ENCODE assay signal across 9 mouse cellular contexts in the genomic region with DNA sequence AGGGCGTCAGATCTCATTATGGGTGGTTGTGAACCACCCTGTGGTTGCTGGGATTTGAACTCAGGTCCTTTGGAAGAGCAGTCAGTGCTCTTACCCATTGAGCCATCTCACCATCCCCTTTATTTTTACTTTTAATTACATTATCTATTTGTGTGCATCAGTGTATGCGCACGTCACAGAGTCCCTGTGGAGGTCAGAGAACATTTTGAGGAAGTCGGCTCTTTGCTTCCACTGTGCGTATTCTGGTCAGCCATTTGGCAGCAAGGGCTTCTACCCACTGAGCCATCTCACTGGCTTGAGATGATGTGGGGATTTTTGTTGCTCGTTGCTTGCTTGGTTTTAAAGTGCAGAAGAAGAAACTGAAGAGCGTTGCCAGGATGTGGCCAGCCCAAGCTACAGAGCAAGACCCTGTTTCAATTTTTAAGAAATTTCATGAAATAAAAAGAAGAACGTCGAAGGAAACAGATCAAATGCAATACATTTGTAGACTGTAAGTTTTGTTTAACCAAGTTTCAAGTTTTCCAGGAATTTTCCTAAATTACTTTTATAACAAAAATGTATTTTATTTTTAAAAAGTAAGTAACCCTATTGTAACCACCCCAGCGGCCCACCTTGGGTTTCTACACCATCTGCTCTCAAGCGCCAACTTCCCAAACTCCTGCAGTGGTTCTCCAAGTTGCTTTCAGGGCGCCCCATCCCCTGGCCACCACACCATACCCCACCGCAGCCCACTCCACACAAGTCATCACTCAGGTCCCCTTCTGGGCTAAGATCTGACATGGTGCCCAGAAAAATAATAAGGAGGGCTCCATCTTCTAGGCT. TPM values are rescaled to one million over a fixed set of nuclear protein-coding genes. Genes with fewer than 3 reads are reported as not detected.
DNase-seq lines count a peak whose midpoint lies in the region; ATAC-seq and TF ChIP-seq lines count a peak whose summit lies in the region.
"Had no signal": no experiment of that assay in that cellular context is flagged by ENCODE, and none has a peak within 500 bp of the region (broad histone marks: within the 10 kb centered on the region; RNA-seq: fewer than 3 reads in every experiment).

No protein-coding gene starts in this region.

- no peaks in the 10 kb centered on the region; the same call in 1 of the 2 replicates for H3K4me1 ChIP-seq in lung, embryonic 16.5 days (replicated peaks; ENCODE audit: control insufficient read depth, insufficient read depth, low read length)
- no peaks in the 10 kb centered on the region for H3K4me1 ChIP-seq in forebrain, postnatal 0 days (ENCODE audit: insufficient read depth)
- H3K4me1 ChIP-seq in liver, postnatal 0 days (ENCODE audit: insufficient read depth), result peaks cover 3% of the 10 kb centered on the region
- H3K4me1 ChIP-seq in stomach, postnatal 0 days (replicated peaks; ENCODE audit: control insufficient read depth, insufficient read depth), result no peaks in the 10 kb centered on the region

- no peak for TF ChIP-seq EP300 in liver, postnatal 0 days (IDR thresholded peaks at IDR 0.05; ENCODE audit: low read depth)
- no peak for TF ChIP-seq EP300 in stomach, postnatal 0 days (optimal IDR thresholded peaks at IDR 0.05)

- H3K4me2 ChIP-seq in lung, embryonic 16.5 days (ENCODE audit: low read depth, low read length), result peak overlapping the region; percentile 57
- peak overlapping the region; percentile 41 for H3K4me2 ChIP-seq in forebrain, postnatal 0 days (ENCODE audit: low read depth)
- peak overlapping the region; percentile 57 for H3K4me2 ChIP-seq in liver, postnatal 0 days (ENCODE audit: low read depth, low read length)
- H3K4me2 ChIP-seq in stomach, postnatal 0 days (replicated peaks; ENCODE audit: low read depth), result peak overlapping the region; percentile 44

- H3K36me3 ChIP-seq in lung, embryonic 16.5 days (ENCODE audit: control insufficient read depth, insufficient read depth, low read length), result no peaks in the 10 kb centered on the region
- no peaks in the 10 kb centered on the region for H3K36me3 ChIP-seq in forebrain, postnatal 0 days (ENCODE audit: insufficient read depth)
- H3K36me3 ChIP-seq in liver, postnatal 0 days (replicated peaks; ENCODE audit: insufficient read depth, low read length), result no peaks in the 10 kb centered on the region
- H3K36me3 ChIP-seq in stomach, postnatal 0 days (ENCODE audit: control insufficient read depth, insufficient read depth, low read length), result no peaks in the 10 kb centered on the region

- no peak for TF ChIP-seq CTCF in forebrain, postnatal 0 days (IDR thresholded peaks at IDR 0.05; ENCODE audit: low read depth)
- 0 out of 2 replicates have a peak, but pooled peaks have one; percentile 6 for TF ChIP-seq CTCF in liver, postnatal 0 days (IDR thresholded peaks at IDR 0.05; ENCODE audit: low read depth)
- TF ChIP-seq CTCF in stomach, postnatal 0 days (IDR thresholded peaks at IDR 0.05; ENCODE audit: low read depth), result no peak

- H3K9me3 ChIP-seq in lung, embryonic 16.5 days (ENCODE audit: control insufficient read depth, low read length), result no peaks in the 10 kb centered on the region
- H3K9me3 ChIP-seq in forebrain, postnatal 0 days (ENCODE audit: low read length), result no peaks in the 10 kb centered on the region
- no peaks in the 10 kb centered on the region for H3K9me3 ChIP-seq in liver, postnatal 0 days (ENCODE audit: low read length)
- no peaks in the 10 kb centered on the region for H3K9me3 ChIP-seq in stomach, postnatal 0 days (ENCODE audit: control insufficient read depth, low read length)

- ATAC-seq in lung, embryonic 16.5 days (ENCODE audit: low read depth), result peak; percentile 34; the same call in 1 of the 2 replicates
- ATAC-seq in forebrain, postnatal 0 days, result no peak
- no peak for ATAC-seq in liver, postnatal 0 days
- ATAC-seq in stomach, postnatal 0 days (ENCODE audit: low FRiP score, low TSS enrichment), result no peak

- intact Hi-C loops in gastrocnemius, postnatal 36 days (cut with DNase I), result loop anchor here (1.0 to 5.0 kb wide), 3 partner anchors 36 to 146 kb away; no protein-coding TSS in a partner anchor

- 0 out of 2 replicates have a peak overlapping the region, but pooled peaks have one; percentile 44 for H3K9ac ChIP-seq in lung, embryonic 16.5 days (ENCODE audit: low read length)
- H3K9ac ChIP-seq in forebrain, postnatal 0 days, result no peak overlapping the region
- peak overlapping the region; percentile 13; the same call in 1 of the 2 replicates for H3K9ac ChIP-seq in liver, postnatal 0 days (replicated peaks)
- H3K9ac ChIP-seq in stomach, postnatal 0 days (ENCODE audit: low read length), result no peak overlapping the region

- H3K4me3 ChIP-seq in lung, embryonic 16.5 days (ENCODE audit: low read length), result peak overlapping the region; percentile 30
- H3K4me3 ChIP-seq in forebrain, postnatal 0 days (ENCODE audit: low read depth, low read length), result no peak overlapping the region
- H3K4me3 ChIP-seq in liver, postnatal 0 days (ENCODE audit: low read depth, low read length), result no peak overlapping the region
- 0 out of 2 replicates have a peak overlapping the region, but pooled peaks have one; percentile 23 for H3K4me3 ChIP-seq in stomach, postnatal 0 days (ENCODE audit: low read depth, low read length)

- H3K27me3 ChIP-seq in lung, embryonic 16.5 days (ENCODE audit: control insufficient read depth, insufficient read depth, low read depth, low read length), result peaks cover 5% of the 10 kb centered on the region
- H3K27me3 ChIP-seq in forebrain, postnatal 0 days (ENCODE audit: insufficient read depth, low read length), result no peaks in the 10 kb centered on the region; the same call in 1 of the 2 replicates
- peaks cover 15% of the 10 kb centered on the region; the same call in 1 of the 2 replicates for H3K27me3 ChIP-seq in liver, postnatal 0 days (ENCODE audit: insufficient read depth, low read length)
- H3K27me3 ChIP-seq in stomach, postnatal 0 days (ENCODE audit: control insufficient read depth, insufficient read depth, low read length), result no peaks in the 10 kb centered on the region

- WGBS in lung, embryonic 16.5 days, result 35% methylated on average over 13 of the region's 13 CpGs
- WGBS in forebrain, postnatal 0 days, result 48% methylated on average over 13 of the region's 13 CpGs
- 36% methylated on average over 13 of the region's 13 CpGs for WGBS in liver, postnatal 0 days (ENCODE audit: insufficient replicate concordance)
- WGBS in stomach, postnatal 0 days, result 44% methylated on average over 13 of the region's 13 CpGs

- H3K27ac ChIP-seq in lung, embryonic 16.5 days (ENCODE audit: low read length), result no peak overlapping the region
- no peak overlapping the region for H3K27ac ChIP-seq in forebrain, postnatal 0 days (ENCODE audit: low read depth, low read length)
- no peak overlapping the region for H3K27ac ChIP-seq in liver, postnatal 0 days (ENCODE audit: low read depth)
- H3K27ac ChIP-seq in stomach, postnatal 0 days (replicated peaks), result no peak overlapping the region

- DNase-seq in lung, postnatal 10 days, result no peak
- DNase-seq in forebrain, postnatal 0 days, result no peak
- DNase-seq in liver, postnatal 0 days, result no peak
- no peak for DNase-seq in stomach, postnatal 0 days (ENCODE audit: low spot score)
- DNase-seq in testis, postnatal 14 days (ENCODE audit: low spot score), result no peak
- DNase-seq in cerebellum, adult 8-10 months, result no peak
- DNase-seq in gastrocnemius, postnatal 36 days, result no peak

RNA-seq across cellular contexts. Expression of a gene that starts 7.5 kb away (rescaled TPM):
- polyA plus RNA-seq in lung, embryonic 16.5 days (2015; fragmentation: Nextera tagmentation; extraction: Ambion mirVana), result 0.73 and 1.5 TPM in 2 replicates
- total RNA-seq in forebrain, postnatal 0 days (2014; rRNA removed), result 0.14 and 0.15 TPM in 2 replicates
- 0.28 and 0.35 TPM in 2 replicates for polyA plus RNA-seq in forebrain, postnatal 0 days (2015; fragmentation: Nextera tagmentation; extraction: Ambion mirVana)
- polyA plus RNA-seq in liver, postnatal 0 days (2015; fragmentation: Nextera tagmentation; extraction: Ambion mirVana), result 18.5 and 25.1 TPM in 2 replicates
- polyA plus RNA-seq in stomach, postnatal 0 days (2015; fragmentation: Nextera tagmentation; extraction: Ambion mirVana), result 0.07 TPM in 1 of 2 replicates, not detected in the other
- not detected for total RNA-seq in gastrocnemius, postnatal 36 days (2021)

RNA-seq across cellular contexts. Expression of a gene that starts 18.4 kb away (rescaled TPM):
- polyA plus RNA-seq in lung, embryonic 16.5 days (2015; fragmentation: Nextera tagmentation; extraction: Ambion mirVana), result 33.3 and 34.8 TPM in 2 replicates
- total RNA-seq in forebrain, postnatal 0 days (2014; rRNA removed), result 42.1 and 44.4 TPM in 2 replicates
- 34.1 and 38.2 TPM in 2 replicates for polyA plus RNA-seq in forebrain, postnatal 0 days (2015; fragmentation: Nextera tagmentation; extraction: Ambion mirVana)
- polyA plus RNA-seq in liver, postnatal 0 days (2015; fragmentation: Nextera tagmentation; extraction: Ambion mirVana), result 5.8 and 6.4 TPM in 2 replicates
- polyA plus RNA-seq in stomach, postnatal 0 days (2015; fragmentation: Nextera tagmentation; extraction: Ambion mirVana), result 13.8 and 14.5 TPM in 2 replicates
- total RNA-seq in gastrocnemius, postnatal 36 days (2021), result 10 to 100 TPM; 10.1 to 11.4 TPM

RNA-seq across cellular contexts. Expression of a gene that starts 30.2 kb away (rescaled TPM):
- not detected in 2 replicates for polyA plus RNA-seq in lung, embryonic 16.5 days (2015; fragmentation: Nextera tagmentation; extraction: Ambion mirVana)
- not detected in 2 replicates for total RNA-seq in forebrain, postnatal 0 days (2014; rRNA removed)
- polyA plus RNA-seq in forebrain, postnatal 0 days (2015; fragmentation: Nextera tagmentation; extraction: Ambion mirVana), result not detected in 2 replicates
- polyA plus RNA-seq in liver, postnatal 0 days (2015; fragmentation: Nextera tagmentation; extraction: Ambion mirVana), result 1.8 TPM in 1 of 2 replicates, not detected in the other
- polyA plus RNA-seq in stomach, postnatal 0 days (2015; fragmentation: Nextera tagmentation; extraction: Ambion mirVana), result 63.0 and 64.3 TPM in 2 replicates
- not detected for total RNA-seq in gastrocnemius, postnatal 36 days (2021)
- total RNA-seq: adrenal gland, adult 2 months had no signal
- polyA plus RNA-seq: adrenal gland, adult 2 months had no signal

RNA-seq across cellular contexts. Expression of a gene that starts 36.7 kb away (rescaled TPM):
- not detected in 2 replicates for polyA plus RNA-seq in lung, embryonic 16.5 days (2015; fragmentation: Nextera tagmentation; extraction: Ambion mirVana)
- total RNA-seq in forebrain, postnatal 0 days (2014; rRNA removed), result not detected in 2 replicates
- not detected in 2 replicates for polyA plus RNA-seq in forebrain, postnatal 0 days (2015; fragmentation: Nextera tagmentation; extraction: Ambion mirVana)
- polyA plus RNA-seq in liver, postnatal 0 days (2015; fragmentation: Nextera tagmentation; extraction: Ambion mirVana), result 0.72 TPM in 1 of 2 replicates, not detected in the other
- polyA plus RNA-seq in stomach, postnatal 0 days (2015; fragmentation: Nextera tagmentation; extraction: Ambion mirVana), result 3.3 and 5.4 TPM in 2 replicates
- not detected for total RNA-seq in gastrocnemius, postnatal 36 days (2021)
- total RNA-seq: adrenal gland, adult 2 months had no signal
- polyA plus RNA-seq: adrenal gland, adult 2 months had no signal

RNA-seq across cellular contexts. Expression of a gene that starts 47.3 kb away (rescaled TPM):
- polyA plus RNA-seq in lung, embryonic 16.5 days (2015; fragmentation: Nextera tagmentation; extraction: Ambion mirVana), result 108 and 130 TPM in 2 replicates
- total RNA-seq in forebrain, postnatal 0 days (2014; rRNA removed), result 76.7 and 86.4 TPM in 2 replicates
- polyA plus RNA-seq in forebrain, postnatal 0 days (2015; fragmentation: Nextera tagmentation; extraction: Ambion mirVana), result 145 and 154 TPM in 2 replicates
- 52.2 and 55.0 TPM in 2 replicates for polyA plus RNA-seq in liver, postnatal 0 days (2015; fragmentation: Nextera tagmentation; extraction: Ambion mirVana)
- 70.0 and 99.4 TPM in 2 replicates for polyA plus RNA-seq in stomach, postnatal 0 days (2015; fragmentation: Nextera tagmentation; extraction: Ambion mirVana)
- 10 to 100 TPM; 86.6 to 89.2 TPM for total RNA-seq in gastrocnemius, postnatal 36 days (2021)

Comparison
In these comparisons a context has a peak if more than half of its experiments do, and no peak if none do; other contexts are left out.
1. H3K4me3 ChIP-seq: peak in lung, embryonic 16.5 days (single experiment) and stomach, postnatal 0 days (single experiment); none in forebrain, postnatal 0 days (single experiment) and liver, postnatal 0 days (single experiment).
2. H3K9ac ChIP-seq: peak in lung, embryonic 16.5 days (single experiment) and liver, postnatal 0 days (single experiment); none in forebrain, postnatal 0 days (single experiment) and stomach, postnatal 0 days (single experiment).
3. RNA of a gene that starts 30.2 kb away (polyA plus RNA-seq): 63.0 to 64.3 TPM in stomach, postnatal 0 days; not detected in lung, embryonic 16.5 days, not detected in forebrain, postnatal 0 days and 1.8 TPM in liver, postnatal 0 days; every median in the first group is over 10 times any median in the second.
4. Peak in every context shown above with its lines, with median percentiles within 50 percentile points of each other: H3K4me2 ChIP-seq.